Mouse (Mus musculus) bone marrow macrophage, adult 2 months (primary cell): ENCODE results near the gene Ipo5. TPM values are rescaled to one million over a fixed set of nuclear protein-coding genes. Genes with fewer than 3 reads are reported as not detected.

ENCODE experiments used
- H3K27ac ChIP-seq: 2 replicates; pipeline ENCODE4 v1.5.1; 2012; ENCODE audit warnings: low read depth, low read length; ENCODE audit not compliant: insufficient read depth
- H3K4me1 ChIP-seq: 2 replicates; pipeline ENCODE4 v1.6.1; 2012; ENCODE audit warnings: low read length; ENCODE audit not compliant: control insufficient read depth, insufficient read depth
- H3K4me3 ChIP-seq: 2 replicates; pipeline ENCODE4 v1.5.1; 2012; ENCODE audit warnings: mild to moderate bottlenecking, low read length, moderate library complexity; ENCODE audit not compliant: insufficient read depth
- CTCF ChIP-seq: IDR thresholded peaks from 2 replicates; pipeline ENCODE4 v1.5.1; 2012; ENCODE audit warnings: low read depth, mild to moderate bottlenecking, low read length, moderate library complexity
- POLR2A ChIP-seq: IDR thresholded peaks from 2 replicates; pipeline ENCODE4 v1.6.1; 2012; ENCODE audit warnings: mild to moderate bottlenecking, low read depth, low read length, borderline replicate concordance
- polyA plus RNA-seq: library from polyadenylated mRNA; stranded (reverse); fragments of >200 nt; gene quantifications from 2 replicates; pipeline ENCODE4 v1.2.4, GENCODE M21; 2012; ENCODE audit not compliant: missing spikeins, insufficient read depth, insufficient read length

The Ipo5 gene
- polyA plus RNA-seq, 1 experiment: 47.3 TPM

DNA sequence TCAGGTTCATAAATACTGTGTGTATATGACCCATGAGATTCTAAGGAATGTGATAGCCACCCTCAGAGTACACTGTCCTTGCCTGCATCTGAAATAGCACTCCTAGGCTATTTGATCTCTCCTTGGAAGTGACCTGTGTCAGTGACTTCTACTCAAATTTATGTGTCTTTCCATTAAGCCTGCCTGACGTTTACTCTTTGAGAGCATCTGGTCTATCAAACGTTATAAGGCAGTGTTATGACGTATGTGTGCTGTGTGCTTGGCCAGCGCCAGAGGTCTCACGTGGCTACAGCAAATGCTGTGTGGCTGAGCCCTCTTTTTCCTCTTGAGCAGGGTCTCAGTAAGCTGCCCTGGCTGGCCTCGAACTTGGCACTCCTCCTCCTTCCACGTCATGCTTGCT, 34.1 kb downstream of the Ipo5 start:
- H3K4me1 ChIP-seq: no peaks in the 10 kb centered on the region
- H3K27ac ChIP-seq: no peak overlapping the region
- TF ChIP-seq CTCF: no peak
- TF ChIP-seq POLR2A: no peak

DNA sequence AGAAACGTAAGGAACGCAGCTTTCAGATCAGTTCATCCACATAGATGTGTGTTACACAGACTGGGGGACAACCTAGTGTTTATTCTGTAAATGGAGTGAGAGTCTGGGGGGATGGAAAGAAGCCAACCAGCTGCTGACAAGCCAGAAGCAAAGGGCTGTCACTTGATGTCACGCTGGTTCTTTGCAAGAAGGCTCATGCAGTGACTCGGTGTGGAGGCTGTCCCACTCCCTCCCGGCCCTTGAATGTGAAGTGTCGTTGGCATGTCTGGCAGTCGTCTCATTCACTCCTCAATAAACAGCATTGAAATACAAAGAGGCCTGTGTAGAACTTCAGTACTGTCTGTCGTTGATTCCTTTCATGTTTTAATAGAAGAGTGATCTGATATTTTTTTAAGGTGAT, 36.1 kb downstream of the Ipo5 start:
- Histone ChIP-seq H3K4me3 (no peak overlapping the region), H3K4me1 (no peaks in the 10 kb centered on the region), H3K27ac (no peak overlapping the region)
- TF ChIP-seq POLR2A: no peak
- TF ChIP-seq CTCF: no peak

More for the DNA sequence above, 34.1 kb downstream of the Ipo5 start:
- H3K4me3 ChIP-seq: no peak overlapping the region

GRCm38 (mm10) chr14:120949002-120949401, 38.0 kb downstream of the Ipo5 start:
- Histone ChIP-seq H3K4me3 (no peak overlapping the region), H3K27ac (no peak overlapping the region), H3K4me1 (no peaks in the 10 kb centered on the region)
- TF ChIP-seq CTCF: no peak
- no peak for TF ChIP-seq POLR2A

GRCm38 (mm10) chr14:120950068-120950467, 39.0 kb downstream of the Ipo5 start:
- H3K4me3 ChIP-seq: no peak overlapping the region
- no peak overlapping the region for H3K27ac ChIP-seq
- H3K4me1 ChIP-seq: no peaks in the 10 kb centered on the region
- TF ChIP-seq POLR2A: no peak
- TF ChIP-seq CTCF: no peak

DNA sequence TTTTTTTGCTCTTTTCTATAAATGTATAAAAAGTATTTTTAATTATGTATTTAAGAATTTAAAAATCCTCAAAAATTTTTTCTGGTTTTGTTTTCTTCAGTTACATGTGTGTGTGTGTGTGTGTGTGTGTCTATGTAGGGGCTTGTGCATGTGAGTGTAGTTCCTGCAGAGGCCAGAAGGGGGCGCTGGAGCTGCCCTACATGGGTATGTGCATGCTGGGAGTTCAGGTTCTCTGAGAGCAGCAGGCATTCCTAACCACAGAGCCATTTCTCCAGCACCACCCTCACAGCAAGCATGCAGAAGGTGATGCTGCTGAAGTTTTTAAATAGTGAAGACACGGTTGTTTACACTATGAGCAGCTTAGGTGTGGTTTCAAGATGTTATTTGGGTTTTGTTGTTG, 41.4 kb downstream of the Ipo5 start:
- TF ChIP-seq POLR2A (no peak), CTCF (0 out of 2 replicates have a peak, but pooled peaks have one; percentile 13)
- Histone ChIP-seq H3K4me1 (no peaks in the 10 kb centered on the region), H3K27ac (no peak overlapping the region), H3K4me3 (no peak overlapping the region)

DNA sequence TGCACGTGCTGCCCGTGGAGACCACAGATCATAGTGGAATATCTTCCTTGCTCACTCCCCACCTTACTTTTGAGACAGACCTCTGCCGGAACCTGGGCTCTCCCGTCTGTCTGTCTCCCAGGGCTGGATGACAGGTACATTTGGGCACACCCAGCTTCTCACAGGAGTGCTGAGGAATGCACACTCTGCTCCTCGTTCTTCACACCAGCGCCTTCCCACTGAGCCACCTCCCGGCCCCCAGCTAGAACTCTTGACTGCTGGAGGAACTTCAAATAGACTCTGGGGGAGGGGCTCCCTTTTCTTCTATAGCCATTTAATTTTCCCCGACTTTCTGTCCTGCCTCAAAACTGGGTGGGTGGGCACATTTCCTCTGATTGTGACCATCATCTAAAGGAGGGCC, 49.5 kb downstream of the Ipo5 start:
- Histone ChIP-seq H3K4me1 (no peaks in the 10 kb centered on the region), H3K27ac (no peak overlapping the region), H3K4me3 (no peak overlapping the region)
- TF ChIP-seq POLR2A: no peak
- no peak for TF ChIP-seq CTCF

DNA sequence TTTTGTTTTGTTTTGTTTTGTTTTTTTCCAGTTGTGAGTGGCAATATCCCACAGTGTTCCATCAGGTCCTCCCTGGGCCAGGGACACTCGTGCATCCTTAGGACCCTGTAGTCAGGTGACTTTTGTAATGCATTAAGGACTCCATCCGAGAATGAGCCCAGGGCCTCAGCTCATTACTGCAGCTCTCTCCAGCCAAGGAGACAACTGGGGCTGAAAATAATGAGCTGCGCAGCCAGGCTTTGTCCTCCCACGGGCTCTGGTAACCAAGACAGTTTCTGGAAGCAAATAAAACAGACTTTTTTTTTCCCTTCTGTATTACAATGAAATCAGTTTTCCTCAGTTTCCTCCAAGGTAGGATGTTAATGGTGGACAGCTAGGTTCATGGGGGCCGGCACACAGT, 50.0 kb downstream of the Ipo5 start:
- no peak overlapping the region for H3K4me3 ChIP-seq
- no peaks in the 10 kb centered on the region for H3K4me1 ChIP-seq
- TF ChIP-seq CTCF: no peak
- no peak for TF ChIP-seq POLR2A
- no peak overlapping the region for H3K27ac ChIP-seq

- TF ChIP-seq POLR2A: no peak
- Histone ChIP-seq H3K4me1 (no peaks in the 10 kb centered on the region), H3K27ac (no peak overlapping the region), H3K4me3 (no peak overlapping the region)
Observed at GRCm38 (mm10) chr14:120967072-120967471, 56.0 kb downstream of the Ipo5 start.

DNA sequence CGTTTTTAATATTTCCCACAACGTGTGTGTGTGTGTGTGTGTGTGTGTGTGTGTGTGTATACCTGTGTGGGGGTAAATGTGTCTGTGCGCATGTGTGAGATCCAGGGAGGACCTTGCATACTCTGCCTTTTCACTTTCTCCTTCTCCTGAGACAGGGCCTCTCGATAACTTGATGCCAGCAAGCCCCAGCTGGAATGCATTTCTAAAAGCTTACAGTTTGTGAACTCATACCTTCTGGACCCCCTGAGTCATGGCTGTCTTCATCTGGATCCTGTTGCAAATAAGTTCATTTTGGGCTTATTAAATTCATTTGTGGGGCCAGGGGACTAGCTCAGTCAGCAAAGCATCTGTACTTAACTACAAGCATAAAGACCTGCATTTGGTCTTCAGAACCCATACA, 57.7 kb downstream of the Ipo5 start:
- no peak overlapping the region for H3K4me3 ChIP-seq
- TF ChIP-seq POLR2A: no peak
- no peak for TF ChIP-seq CTCF
- H3K27ac ChIP-seq: no peak overlapping the region
- no peaks in the 10 kb centered on the region for H3K4me1 ChIP-seq

GRCm38 (mm10) chr14:120969673-120970072, 58.6 kb downstream of the Ipo5 start:
- H3K27ac ChIP-seq: no peak overlapping the region
- H3K4me3 ChIP-seq: no peak overlapping the region
- no peaks in the 10 kb centered on the region for H3K4me1 ChIP-seq
- no peak for TF ChIP-seq POLR2A
- no peak for TF ChIP-seq CTCF

- Histone ChIP-seq H3K27ac (no peak overlapping the region), H3K4me3 (no peak overlapping the region), H3K4me1 (no peaks in the 10 kb centered on the region)
- no peak for TF ChIP-seq POLR2A
- TF ChIP-seq CTCF: peak; percentile 41; the same call in 1 of the 2 replicates
Observed at GRCm38 (mm10) chr14:120970637-120971036, 59.6 kb downstream of the Ipo5 start.
